Mouse (Mus musculus): ENCODE data around the gene Rabl6. TPM values are rescaled to one million over a fixed set of nuclear protein-coding genes. Genes with fewer than 3 reads are reported as not detected.

The Rabl6 gene
- total and polyA plus RNA-seq, 2 experiments from 2014 or later = 28.7 to 89.9 TPM

- DNase-seq (ENCODE audit: low spot score) = peak; percentile 77
- H3K4me2 ChIP-seq (ENCODE audit: low read depth, low read length) = peak within 1 kb of the TSS; percentile 66
- H3K4me1 ChIP-seq (ENCODE audit: control insufficient read depth, insufficient read depth) = peaks cover 32% of the 10 kb centered on the region; the same call in 1 of the 2 replicates
- H3K9me3 ChIP-seq (replicated peaks; ENCODE audit: control insufficient read depth, low read length) = no peaks in the 10 kb centered on the region
- ATAC-seq (ENCODE audit: insufficient read depth, low read depth) = peak; percentile 75
- H3K36me3 ChIP-seq (replicated peaks; ENCODE audit: control insufficient read depth, insufficient read depth, low read length) = peaks cover 24% of the 10 kb centered on the region
- no peak within 1 kb of the TSS for H3K9ac ChIP-seq (replicated peaks; ENCODE audit: low read depth, low read length)
- H3K27ac ChIP-seq (ENCODE audit: low read depth) = no peak within 1 kb of the TSS
- WGBS = 5% methylated on average over 19 of the region's 19 CpGs
- peak within 1 kb of the TSS; percentile 39 for H3K4me3 ChIP-seq (ENCODE audit: low read depth, low read length)
- TF ChIP-seq CTCF (IDR thresholded peaks at IDR 0.05; ENCODE audit: low read depth) (peak; percentile 91), EP300 (IDR thresholded peaks at IDR 0.05; ENCODE audit: low read depth) (no peak)
- peaks cover 50% of the 10 kb centered on the region for H3K27me3 ChIP-seq (ENCODE audit: control insufficient read depth, insufficient read depth, low read length)
Measured at GRCm38 (mm10) chr2:25581294-25581864, 26.9 kb downstream of the Rabl6 start, which contains the start of gene Ajm1. Ajm1 (minus strand) TSS chr2:25581757.

GRCm38 (mm10) chr2:25580621-25581101, 27.7 kb downstream of the Rabl6 start:
- no peak for TF ChIP-seq CTCF (IDR thresholded peaks at IDR 0.05; ENCODE audit: low read depth)
- no peak for TF ChIP-seq EP300 (IDR thresholded peaks at IDR 0.05; ENCODE audit: low read depth)
- Histone ChIP-seq H3K4me2 (ENCODE audit: low read depth, low read length) (no peak overlapping the region), H3K4me1 (ENCODE audit: control insufficient read depth, insufficient read depth) (peaks cover 35% of the 10 kb centered on the region)

GRCm38 (mm10) chr2:25579737-25580460, 28.4 kb downstream of the Rabl6 start:
- Histone ChIP-seq H3K27me3 (ENCODE audit: control insufficient read depth, insufficient read depth, low read length) (peaks cover 55% of the 10 kb centered on the region), H3K27ac (ENCODE audit: low read depth) (no peak overlapping the region), H3K4me1 (ENCODE audit: control insufficient read depth, insufficient read depth) (peaks cover 38% of the 10 kb centered on the region), H3K36me3 (replicated peaks; ENCODE audit: control insufficient read depth, insufficient read depth, low read length) (peaks cover 22% of the 10 kb centered on the region), H3K4me2 (ENCODE audit: low read depth, low read length) (peak overlapping the region; percentile 38), H3K9ac (replicated peaks; ENCODE audit: low read depth, low read length) (no peak overlapping the region), H3K4me3 (ENCODE audit: low read depth, low read length) (peak overlapping the region; percentile 29), H3K9me3 (replicated peaks; ENCODE audit: control insufficient read depth, low read length) (no peaks in the 10 kb centered on the region)
- TF ChIP-seq CTCF (IDR thresholded peaks at IDR 0.05; ENCODE audit: low read depth) = peak; percentile 45
- TF ChIP-seq EP300 (IDR thresholded peaks at IDR 0.05; ENCODE audit: low read depth) = no peak
- no peak for DNase-seq (ENCODE audit: low spot score)
- no peak for ATAC-seq (ENCODE audit: insufficient read depth, low read depth)
- WGBS = 6% methylated on average over 27 of the region's 27 CpGs

More at GRCm38 (mm10) chr2:25580621-25581101, 27.7 kb downstream of the Rabl6 start:
- Histone ChIP-seq H3K27me3 (ENCODE audit: control insufficient read depth, insufficient read depth, low read length) (peaks cover 55% of the 10 kb centered on the region), H3K9ac (replicated peaks; ENCODE audit: low read depth, low read length) (no peak overlapping the region), H3K4me3 (ENCODE audit: low read depth, low read length) (no peak overlapping the region), H3K9me3 (replicated peaks; ENCODE audit: control insufficient read depth, low read length) (no peaks in the 10 kb centered on the region), H3K27ac (ENCODE audit: low read depth) (no peak overlapping the region), H3K36me3 (replicated peaks; ENCODE audit: control insufficient read depth, insufficient read depth, low read length) (peaks cover 23% of the 10 kb centered on the region)
- DNase-seq (ENCODE audit: low spot score) (no peak), ATAC-seq (ENCODE audit: insufficient read depth, low read depth) (no peak)
- 43% methylated on average over 6 of the region's 6 CpGs for WGBS

- H3K27me3 ChIP-seq (ENCODE audit: control insufficient read depth, insufficient read depth, low read length) = peaks cover 55% of the 10 kb centered on the region
- DNase-seq (ENCODE audit: low spot score) = no peak
Measured at GRCm38 (mm10) chr2:25578796-25579736, 29.3 kb downstream of the Rabl6 start.

More at GRCm38 (mm10) chr2:25578796-25579736, 29.3 kb downstream of the Rabl6 start:
- Histone ChIP-seq H3K4me1 (ENCODE audit: control insufficient read depth, insufficient read depth) (peaks cover 38% of the 10 kb centered on the region), H3K9me3 (replicated peaks; ENCODE audit: control insufficient read depth, low read length) (no peaks in the 10 kb centered on the region), H3K9ac (replicated peaks; ENCODE audit: low read depth, low read length) (no peak overlapping the region), H3K27ac (ENCODE audit: low read depth) (no peak overlapping the region), H3K36me3 (replicated peaks; ENCODE audit: control insufficient read depth, insufficient read depth, low read length) (peaks cover 14% of the 10 kb centered on the region), H3K4me3 (ENCODE audit: low read depth, low read length) (peak overlapping the region; percentile 29), H3K4me2 (ENCODE audit: low read depth, low read length) (peak overlapping the region; percentile 38)
- TF ChIP-seq CTCF (IDR thresholded peaks at IDR 0.05; ENCODE audit: low read depth) (no peak), EP300 (IDR thresholded peaks at IDR 0.05; ENCODE audit: low read depth) (no peak)
- no peak for ATAC-seq (ENCODE audit: insufficient read depth, low read depth)
- WGBS = 4% methylated on average over 71 of the region's 77 CpGs

All from heart, postnatal 0 days (tissue).